Mouse (Mus musculus): Measurements from ENCODE around the gene Mvk. TPM values are rescaled to one million over a fixed set of nuclear protein-coding genes. Genes with fewer than 3 reads are reported as not detected.

Gene Mvk
- polyA plus RNA-seq, 1 experiment from 2014 or later: 30.4 TPM

GRCm38 (mm10) chr5:114509461-114509860 is 65.4 kb downstream of the Mvk start:
- H3K4me2 ChIP-seq: no peak overlapping the region
- peaks cover 29% of the 10 kb centered on the region for H3K27me3 ChIP-seq (ENCODE audit: control insufficient read depth, insufficient read depth, low read length)
- H3K4me1 ChIP-seq (ENCODE audit: control insufficient read depth, insufficient read depth, low read length): peaks cover 10% of the 10 kb centered on the region
- no peaks in the 10 kb centered on the region for H3K36me3 ChIP-seq (ENCODE audit: control insufficient read depth, insufficient read depth, low read length)
- no peaks in the 10 kb centered on the region for H3K9me3 ChIP-seq (replicated peaks; ENCODE audit: control insufficient read depth, low read length)
- no peak for ATAC-seq (replicated peaks; ENCODE audit: insufficient number of reproducible peaks, low FRiP score, low TSS enrichment)
- no peak overlapping the region for H3K9ac ChIP-seq (ENCODE audit: low read depth, low read length)
- no peak overlapping the region for H3K4me3 ChIP-seq (ENCODE audit: low read depth, low read length)
- 49% methylated on average over 7 of the region's 7 CpGs for WGBS (ENCODE audit: insufficient replicate concordance)
- H3K27ac ChIP-seq (ENCODE audit: low read depth, low read length): no peak overlapping the region

Small RNA genes within 50 kb of the gene (microRNA-seq; reads per million reads assigned to microRNA genes)
- not detected for gene Mir7027 (ENCODE audit: borderline number of aligned reads)

Other genes starting within 250 kb of the Mvk start
- not detected in 2 replicates for gene Foxn4, start 170.5 kb upstream of the Mvk start, polyA plus RNA-seq (2014; fragmentation: Nextera tagmentation; extraction: Ambion mirVana)
- 0.35 and 1.3 TPM in 2 replicates for gene Myo1h, start 155.1 kb upstream of the Mvk start, polyA plus RNA-seq (2014; fragmentation: Nextera tagmentation; extraction: Ambion mirVana)
- gene Kctd10, start 63.8 kb upstream of the Mvk start, polyA plus RNA-seq (2014; fragmentation: Nextera tagmentation; extraction: Ambion mirVana): 84.8 and 112 TPM in 2 replicates
- 43.0 and 54.7 TPM in 2 replicates for gene Ube3b, start 63.7 kb upstream of the Mvk start, polyA plus RNA-seq (2014; fragmentation: Nextera tagmentation; extraction: Ambion mirVana)
- gene Mmab, start 209 bp upstream of the Mvk start, polyA plus RNA-seq (2014; fragmentation: Nextera tagmentation; extraction: Ambion mirVana): 25.4 and 31.5 TPM in 2 replicates
- 0.55 and 0.79 TPM in 2 replicates for gene Fam222a, start 123.7 kb downstream of the Mvk start, polyA plus RNA-seq (2014; fragmentation: Nextera tagmentation; extraction: Ambion mirVana)
- 0.87 and 0.97 TPM in 2 replicates for gene Trpv4, start 214.2 kb downstream of the Mvk start, polyA plus RNA-seq (2014; fragmentation: Nextera tagmentation; extraction: Ambion mirVana)
- gene Gltp, start 246.7 kb downstream of the Mvk start, polyA plus RNA-seq (2014; fragmentation: Nextera tagmentation; extraction: Ambion mirVana): 55.7 and 57.1 TPM in 2 replicates